In genomic region chr16:27322047-27322446, GRCm38 (mm10) we compare ENCODE assay signal across 24 mouse cellular contexts. TPM values are rescaled to one million over a fixed set of nuclear protein-coding genes. Genes with fewer than 3 reads are reported as not detected.
"Had no signal": no experiment of that assay in that cellular context is flagged by ENCODE, and none has a peak within 500 bp of the region (broad histone marks: within the 10 kb centered on the region; RNA-seq: fewer than 3 reads in every experiment).

No protein-coding gene starts in this region.

- H3K4me2 ChIP-seq: neural tube, embryonic 13.5 days; neural tube, embryonic 15.5 days; stomach, embryonic 15.5 days had no signal

- H3K4me1 ChIP-seq: neural tube, embryonic 13.5 days; neural tube, embryonic 15.5 days; stomach, embryonic 15.5 days had no signal

- DNase-seq: retina, postnatal 1 day; right cerebral cortex, adult 18-20 months; right cerebral cortex, postnatal 14 days; right cerebral cortex, postnatal 25 days; right cerebral cortex, postnatal 4 days; spleen, adult 18-20 months; thymus, adult 18-20 months; thymus, adult 2 months; thymus, postnatal 14 days; thymus, postnatal 25 days; thymus, postnatal 36 days; thymus, postnatal 4 days had no signal

- H3K4me3 ChIP-seq: neural tube, embryonic 13.5 days; neural tube, embryonic 15.5 days; stomach, embryonic 15.5 days had no signal

- H3K27me3 ChIP-seq: neural tube, embryonic 13.5 days; neural tube, embryonic 15.5 days; stomach, embryonic 15.5 days had no signal

- H3K9ac ChIP-seq: neural tube, embryonic 13.5 days; neural tube, embryonic 15.5 days; stomach, embryonic 15.5 days had no signal

- H3K9me3 ChIP-seq: neural tube, embryonic 13.5 days; neural tube, embryonic 15.5 days; stomach, embryonic 15.5 days had no signal

- H3K36me3 ChIP-seq: neural tube, embryonic 13.5 days; neural tube, embryonic 15.5 days; stomach, embryonic 15.5 days had no signal

- H3K27ac ChIP-seq: neural tube, embryonic 13.5 days; neural tube, embryonic 15.5 days; stomach, embryonic 15.5 days; stomach, postnatal 0 days had no signal

RNA-seq across cellular contexts. Expression of gene Ostn, which starts 14.8 kb away (rescaled TPM):
- polyA plus RNA-seq: neural tube, embryonic 13.5 days; neural tube, embryonic 14.5 days; small intestine, adult 2 months; spleen, adult 2 months; stomach, embryonic 14.5 days; stomach, embryonic 15.5 days; stomach, postnatal 0 days; testis, adult 2 months; thymus, adult 2 months; urinary bladder, adult 2 months had no signal

RNA-seq across cellular contexts. Expression of gene Uts2b, which starts 48.0 kb away (rescaled TPM):
- total RNA-seq: neutrophil, adult 5-6 weeks had no signal
- polyA plus RNA-seq: small intestine, adult 2 months; spleen, adult 2 months; stomach, embryonic 14.5 days; testis, adult 2 months; thymus, adult 2 months; thymus, postnatal 0 days had no signal
